Mouse (Mus musculus) ovary, postnatal 10 days (tissue): ENCODE results near the gene Peg10.
"Not testable (repeated sequence)": the region's sequence is repeated elsewhere in the genome, so short reads cannot be mapped to it uniquely, and the experiment has no call there.

Experiments used
- DNase-seq: peaks from one replicate; pipeline ENCODE4 v3.0.0; 2022; ENCODE audit warnings: low spot score

The Peg10 gene

DNA sequence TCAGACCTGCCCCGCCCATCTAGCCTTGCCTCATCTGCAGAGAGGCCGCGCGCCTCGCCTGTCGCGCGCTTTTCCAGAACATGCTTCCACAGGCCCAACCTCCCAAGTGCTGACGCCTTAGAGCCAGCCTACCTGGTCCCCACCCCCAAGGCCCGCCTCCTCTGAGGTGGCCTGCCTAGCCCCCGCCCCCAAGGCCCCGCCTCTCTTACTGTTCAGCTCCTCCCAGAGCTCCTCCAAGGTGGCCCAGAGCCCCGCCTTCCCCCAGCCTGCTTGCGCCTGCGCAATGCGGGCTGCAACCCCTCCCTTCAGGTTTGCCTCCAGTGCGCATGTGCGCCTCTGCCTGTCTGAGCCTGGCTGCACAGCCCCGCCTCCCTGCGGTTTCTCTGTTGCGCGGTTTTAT is 2.0 kb downstream of the Peg10 start:
- peak; percentile 72 for DNase-seq

DNA sequence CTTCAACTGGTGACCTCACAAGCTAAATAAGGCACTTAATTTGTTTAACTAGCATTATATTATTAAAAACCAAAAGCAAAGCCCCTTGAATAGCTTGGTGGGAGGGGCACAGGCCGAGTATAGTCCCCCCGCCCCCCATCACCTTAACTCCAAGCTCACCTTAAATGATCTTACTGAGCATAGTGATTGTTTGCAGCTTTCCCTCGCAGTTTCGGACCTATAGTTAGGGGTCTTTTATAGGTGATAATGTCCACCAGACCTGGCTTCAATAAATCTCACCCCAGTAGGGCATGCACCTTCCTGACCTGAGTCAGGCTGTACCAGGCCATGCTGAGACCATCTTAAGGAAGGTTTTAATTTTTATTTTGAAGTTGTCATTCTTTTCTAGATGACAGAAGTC is 4.2 kb downstream of the Peg10 start:
- no peak for DNase-seq

DNA sequence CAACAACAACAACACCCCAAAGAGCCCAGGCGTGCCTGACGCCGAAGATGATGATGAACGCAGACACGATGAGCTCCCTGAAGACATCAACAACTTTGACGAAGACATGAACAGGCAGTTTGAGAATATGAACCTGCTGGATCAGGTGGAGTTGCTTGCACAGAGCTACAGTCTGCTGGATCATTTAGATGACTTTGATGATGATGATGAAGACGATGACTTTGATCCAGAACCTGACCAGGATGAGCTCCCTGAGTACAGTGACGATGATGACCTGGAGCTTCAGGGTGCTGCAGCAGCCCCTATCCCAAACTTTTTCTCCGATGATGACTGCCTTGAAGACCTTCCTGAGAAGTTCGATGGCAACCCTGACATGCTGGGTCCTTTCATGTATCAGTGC is 7.2 kb downstream of the Peg10 start:
- no peak for DNase-seq

DNA sequence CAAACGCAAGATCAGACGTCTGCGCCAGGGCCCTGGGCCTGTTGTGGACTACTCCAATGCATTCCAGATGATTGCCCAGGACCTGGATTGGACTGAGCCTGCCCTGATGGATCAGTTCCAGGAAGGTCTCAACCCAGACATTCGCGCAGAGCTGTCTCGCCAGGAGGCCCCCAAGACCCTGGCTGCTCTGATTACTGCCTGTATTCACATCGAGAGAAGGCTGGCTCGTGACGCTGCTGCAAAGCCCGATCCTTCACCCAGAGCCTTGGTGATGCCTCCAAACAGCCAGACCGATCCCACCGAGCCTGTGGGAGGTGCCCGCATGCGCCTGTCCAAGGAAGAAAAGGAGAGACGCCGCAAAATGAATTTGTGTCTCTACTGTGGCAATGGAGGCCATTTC is 7.8 kb downstream of the Peg10 start:
- no peak for DNase-seq

DNA sequence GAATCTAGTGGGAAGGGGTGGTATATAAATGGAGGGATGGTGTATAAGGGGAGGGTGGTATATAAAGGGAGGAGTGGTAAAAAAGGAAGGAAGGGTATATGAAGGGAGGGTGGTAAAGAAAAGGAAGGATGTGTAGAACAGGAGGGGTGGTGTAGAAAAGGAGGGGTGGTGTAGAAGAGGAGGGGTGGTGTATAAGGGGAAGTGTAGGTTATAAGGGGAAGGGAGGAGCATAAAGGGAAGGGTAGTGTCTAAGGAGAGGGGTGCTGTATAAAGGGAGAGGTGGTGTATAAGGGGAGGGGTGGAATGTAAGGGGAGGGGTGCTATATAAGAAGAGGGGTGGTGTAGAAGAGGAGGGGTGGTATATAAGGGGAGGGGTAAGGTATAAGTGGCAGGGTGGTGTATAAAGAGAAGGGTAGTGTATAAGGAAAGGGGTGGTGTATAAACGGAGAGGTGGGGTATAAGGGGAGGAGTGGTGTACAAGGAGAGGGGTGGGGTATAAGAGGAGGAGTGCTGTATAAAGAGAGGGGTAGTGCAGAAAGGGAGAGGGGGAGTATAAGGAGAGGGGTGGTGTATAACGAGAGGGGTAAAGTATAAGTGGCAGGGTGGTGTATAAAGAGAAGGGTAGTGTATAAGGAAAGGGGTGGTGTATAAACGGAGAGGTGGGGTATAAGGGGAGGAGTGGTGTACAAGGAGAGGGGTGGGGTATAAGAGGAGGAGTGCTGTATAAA is 14.5 kb downstream of the Peg10 start:
- DNase-seq, result not testable (repeated sequence)

DNA sequence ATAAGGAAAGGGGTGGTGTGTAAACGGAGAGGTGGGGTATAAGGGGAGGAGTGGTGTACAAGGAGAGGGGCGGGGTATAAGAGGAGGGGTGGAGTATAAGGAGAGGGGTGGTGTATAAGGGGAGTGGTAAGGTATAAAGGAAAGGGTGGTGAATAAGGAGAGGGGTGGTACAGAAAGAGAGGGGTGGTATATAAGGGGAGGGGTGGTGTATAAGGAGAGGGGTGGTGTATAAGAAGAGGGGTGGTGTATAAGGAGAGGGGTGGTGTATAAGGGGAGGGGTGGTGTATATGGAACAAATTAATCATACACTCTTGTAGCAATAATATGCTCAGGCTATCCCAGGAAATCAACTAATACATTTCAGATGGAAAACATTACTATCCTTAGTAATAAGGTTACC is 15.1 kb downstream of the Peg10 start:
- DNase-seq, result no peak

DNA sequence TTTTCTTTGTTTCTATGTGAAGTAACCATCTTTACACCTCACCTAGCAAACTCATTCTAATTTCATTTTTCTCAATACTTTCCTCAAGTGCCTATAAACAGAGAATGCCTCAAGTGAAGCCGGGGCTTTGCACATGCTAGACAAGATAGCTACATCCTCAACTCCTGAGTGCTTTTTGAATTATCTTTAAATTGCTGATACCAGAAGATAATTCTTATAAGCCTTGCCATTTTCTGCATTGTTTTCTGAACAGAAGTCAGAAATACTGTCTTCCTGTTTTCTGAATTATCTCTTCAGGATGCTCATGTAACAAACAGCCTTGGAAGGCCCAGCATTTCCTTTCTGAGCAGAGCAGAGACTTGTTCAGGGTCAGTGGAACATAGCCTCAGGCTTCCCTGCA is 49.2 kb downstream of the Peg10 start:
- no peak for DNase-seq

DNA sequence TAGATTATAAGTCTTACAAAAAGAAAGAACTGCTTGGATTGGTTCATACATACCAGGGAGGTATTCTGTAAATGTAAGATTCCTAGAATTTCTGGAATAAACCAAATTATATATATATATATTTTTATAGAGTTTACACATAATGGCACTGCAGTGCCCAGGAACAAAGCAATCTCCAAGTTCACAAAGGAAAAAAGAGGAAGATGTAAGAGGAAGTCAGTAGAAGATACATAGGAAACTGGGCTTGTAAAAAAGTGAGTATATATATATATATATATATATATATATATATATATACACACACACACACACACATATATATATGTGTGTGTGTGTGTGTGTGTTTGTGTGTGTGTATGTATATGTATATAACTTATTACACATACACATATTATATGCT is 50.2 kb downstream of the Peg10 start:
- not testable (repeated sequence) for DNase-seq

DNA sequence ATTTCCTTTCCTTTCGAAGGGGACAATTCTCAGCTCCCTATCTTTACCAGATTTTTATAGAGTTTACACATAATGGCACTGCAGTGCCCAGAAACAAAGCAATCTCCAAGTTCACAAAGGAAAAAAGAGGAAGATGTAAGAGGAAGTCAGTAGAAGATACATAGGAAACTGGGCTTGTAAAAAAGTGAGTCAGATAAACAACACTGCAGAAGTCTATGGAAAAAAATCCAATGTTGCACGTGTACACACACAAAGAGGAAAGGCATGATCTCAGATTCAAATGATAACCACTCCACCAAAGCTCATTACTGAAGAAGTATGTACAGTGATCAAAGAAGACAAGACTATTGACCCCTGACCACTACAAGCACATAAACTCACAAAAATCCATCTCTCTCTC is 51.3 kb downstream of the Peg10 start:
- no peak for DNase-seq

DNA sequence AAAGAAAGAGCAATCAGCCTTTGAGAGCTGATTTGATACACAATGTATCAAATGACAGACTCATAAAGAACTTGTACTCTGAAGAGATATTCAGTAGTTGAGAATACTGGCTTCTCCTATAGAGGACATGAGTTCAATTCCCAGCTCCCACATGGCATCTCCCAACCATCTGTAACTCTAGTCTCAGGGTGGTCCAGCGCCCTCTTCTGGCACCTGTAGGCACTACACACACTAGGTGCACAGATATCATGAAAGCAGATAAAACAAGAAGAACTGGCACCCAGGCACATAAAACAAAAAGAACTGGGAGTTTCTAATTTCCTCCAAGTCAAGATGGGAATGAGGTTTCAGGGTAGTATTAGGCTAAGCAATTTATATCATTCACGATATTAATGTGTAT is 52.3 kb downstream of the Peg10 start:
- DNase-seq, result no peak

DNA sequence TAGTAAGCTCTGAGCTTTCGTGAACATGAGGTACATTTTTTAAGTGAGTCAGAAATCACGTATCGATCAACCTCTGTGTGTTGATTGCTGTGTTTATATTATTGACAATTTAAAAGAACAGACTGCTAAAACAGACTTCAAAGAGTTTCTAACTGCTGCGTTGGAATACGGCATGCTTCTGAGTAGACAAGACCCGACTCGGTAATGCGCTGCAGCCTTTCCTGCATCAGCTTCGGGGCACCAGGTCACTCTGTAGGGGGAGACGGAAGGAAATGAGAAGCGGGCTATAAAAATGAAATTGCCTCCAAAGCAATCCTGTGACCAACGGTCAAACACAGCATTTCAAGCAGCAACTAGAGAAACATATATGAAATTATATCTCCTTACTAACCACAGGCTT is 59.9 kb downstream of the Peg10 start:
- no peak for DNase-seq
